Mouse (Mus musculus): ENCODE measurements around the gene Hspb8. TPM values are rescaled to one million over a fixed set of nuclear protein-coding genes. Genes with fewer than 3 reads are reported as not detected.

Hspb8 gene
- 2.1 and 4.2 TPM in 2 replicates for polyA plus RNA-seq (2011; ENCODE audit: insufficient read depth, insufficient read length, low replicate concordance, missing spikeins)

GRCm38 (mm10) chr5:116422699-116423201 is at the start of gene Hspb8:
Hspb8 (minus strand) TSS chr5:116422864.
- Histone ChIP-seq H3K27ac (ENCODE audit: control insufficient read depth, insufficient read depth, low read depth, low read length, poor library complexity) (no peak within 1 kb of the TSS), H3K4me1 (ENCODE audit: control insufficient read depth, insufficient read depth, low read length) (no peaks in the 10 kb centered on the region), H3K4me3 (replicated peaks; ENCODE audit: control insufficient read depth, low read depth, low read length) (no peak within 1 kb of the TSS)
- TF ChIP-seq CTCF (IDR thresholded peaks at IDR 0.05; ENCODE audit: control insufficient read depth, insufficient read depth, low read length), result no peak
- TF ChIP-seq POLR2A (IDR thresholded peaks at IDR 0.05; ENCODE audit: borderline replicate concordance, control insufficient read depth, low read depth, low read length), result no peak
- WGBS, result 3% methylated on average over 20 of the region's 20 CpGs

- no peak overlapping the region for H3K4me3 ChIP-seq (replicated peaks; ENCODE audit: control insufficient read depth, low read depth, low read length)
- H3K27ac ChIP-seq (ENCODE audit: control insufficient read depth, insufficient read depth, low read depth, low read length, poor library complexity), result no peak overlapping the region
- TF ChIP-seq POLR2A (IDR thresholded peaks at IDR 0.05; ENCODE audit: borderline replicate concordance, control insufficient read depth, low read depth, low read length) (no peak), CTCF (IDR thresholded peaks at IDR 0.05; ENCODE audit: control insufficient read depth, insufficient read depth, low read length) (peak; percentile 41)
- 72% methylated on average over 11 of the region's 11 CpGs for WGBS
- no peaks in the 10 kb centered on the region for H3K4me1 ChIP-seq (ENCODE audit: control insufficient read depth, insufficient read depth, low read length)
Measured at GRCm38 (mm10) chr5:116461354-116462042, 38.8 kb upstream of the Hspb8 start.

- TF ChIP-seq CTCF (IDR thresholded peaks at IDR 0.05; ENCODE audit: control insufficient read depth, insufficient read depth, low read length) (no peak), POLR2A (IDR thresholded peaks at IDR 0.05; ENCODE audit: borderline replicate concordance, control insufficient read depth, low read depth, low read length) (no peak)
- no peak overlapping the region for H3K4me3 ChIP-seq (replicated peaks; ENCODE audit: control insufficient read depth, low read depth, low read length)
- no peaks in the 10 kb centered on the region for H3K4me1 ChIP-seq (ENCODE audit: control insufficient read depth, insufficient read depth, low read length)
- H3K27ac ChIP-seq (ENCODE audit: control insufficient read depth, insufficient read depth, low read depth, low read length, poor library complexity), result no peak overlapping the region
- WGBS, result 87% methylated on average over 2 of the region's 2 CpGs
Measured at GRCm38 (mm10) chr5:116459970-116460369, 37.3 kb upstream of the Hspb8 start.

- TF ChIP-seq POLR2A (IDR thresholded peaks at IDR 0.05; ENCODE audit: borderline replicate concordance, control insufficient read depth, low read depth, low read length) (no peak), CTCF (IDR thresholded peaks at IDR 0.05; ENCODE audit: control insufficient read depth, insufficient read depth, low read length) (no peak)
- WGBS, result 78% methylated on average over 7 of the region's 7 CpGs
- H3K4me3 ChIP-seq (replicated peaks; ENCODE audit: control insufficient read depth, low read depth, low read length), result no peak overlapping the region
- H3K4me1 ChIP-seq (ENCODE audit: control insufficient read depth, insufficient read depth, low read length), result no peaks in the 10 kb centered on the region
- H3K27ac ChIP-seq (ENCODE audit: control insufficient read depth, insufficient read depth, low read depth, low read length, poor library complexity), result no peak overlapping the region
Measured at GRCm38 (mm10) chr5:116457791-116458190, 35.1 kb upstream of the Hspb8 start.

GRCm38 (mm10) chr5:116456796-116457515 is 34.3 kb upstream of the Hspb8 start:
- Histone ChIP-seq H3K4me3 (replicated peaks; ENCODE audit: control insufficient read depth, low read depth, low read length) (no peak overlapping the region), H3K27ac (ENCODE audit: control insufficient read depth, insufficient read depth, low read depth, low read length, poor library complexity) (no peak overlapping the region), H3K4me1 (ENCODE audit: control insufficient read depth, insufficient read depth, low read length) (no peaks in the 10 kb centered on the region)
- TF ChIP-seq POLR2A (IDR thresholded peaks at IDR 0.05; ENCODE audit: borderline replicate concordance, control insufficient read depth, low read depth, low read length) (no peak), CTCF (IDR thresholded peaks at IDR 0.05; ENCODE audit: control insufficient read depth, insufficient read depth, low read length) (no peak)
- 38% methylated on average over 10 of the region's 10 CpGs for WGBS

GRCm38 (mm10) chr5:116453401-116453851 is 30.8 kb upstream of the Hspb8 start:
- TF ChIP-seq POLR2A (IDR thresholded peaks at IDR 0.05; ENCODE audit: borderline replicate concordance, control insufficient read depth, low read depth, low read length) (no peak), CTCF (IDR thresholded peaks at IDR 0.05; ENCODE audit: control insufficient read depth, insufficient read depth, low read length) (no peak)
- H3K4me3 ChIP-seq (replicated peaks; ENCODE audit: control insufficient read depth, low read depth, low read length), result no peak overlapping the region
- H3K4me1 ChIP-seq (ENCODE audit: control insufficient read depth, insufficient read depth, low read length), result no peaks in the 10 kb centered on the region
- 4% methylated on average over 27 of the region's 27 CpGs for WGBS
- no peak overlapping the region for H3K27ac ChIP-seq (ENCODE audit: control insufficient read depth, insufficient read depth, low read depth, low read length, poor library complexity)

GRCm38 (mm10) chr5:116450901-116451300 is 28.2 kb upstream of the Hspb8 start:
- H3K4me3 ChIP-seq (replicated peaks; ENCODE audit: control insufficient read depth, low read depth, low read length), result no peak overlapping the region
- no peak overlapping the region for H3K27ac ChIP-seq (ENCODE audit: control insufficient read depth, insufficient read depth, low read depth, low read length, poor library complexity)
- 77% methylated on average over 8 of the region's 8 CpGs for WGBS
- no peaks in the 10 kb centered on the region for H3K4me1 ChIP-seq (ENCODE audit: control insufficient read depth, insufficient read depth, low read length)
- TF ChIP-seq POLR2A (IDR thresholded peaks at IDR 0.05; ENCODE audit: borderline replicate concordance, control insufficient read depth, low read depth, low read length), result no peak
- no peak for TF ChIP-seq CTCF (IDR thresholded peaks at IDR 0.05; ENCODE audit: control insufficient read depth, insufficient read depth, low read length)

GRCm38 (mm10) chr5:116449522-116450225 is 27.0 kb upstream of the Hspb8 start:
- TF ChIP-seq CTCF (IDR thresholded peaks at IDR 0.05; ENCODE audit: control insufficient read depth, insufficient read depth, low read length) (no peak), POLR2A (IDR thresholded peaks at IDR 0.05; ENCODE audit: borderline replicate concordance, control insufficient read depth, low read depth, low read length) (no peak)
- Histone ChIP-seq H3K4me1 (ENCODE audit: control insufficient read depth, insufficient read depth, low read length) (no peaks in the 10 kb centered on the region), H3K27ac (ENCODE audit: control insufficient read depth, insufficient read depth, low read depth, low read length, poor library complexity) (no peak overlapping the region), H3K4me3 (replicated peaks; ENCODE audit: control insufficient read depth, low read depth, low read length) (no peak overlapping the region)
- 53% methylated on average over 8 of the region's 8 CpGs for WGBS

All from bone marrow, adult 2 months (tissue).